Mouse (Mus musculus) embryonic facial prominence, embryonic 10.5 days (tissue): ENCODE results near the gene Hist2h2bb. TPM values are rescaled to one million over a fixed set of nuclear protein-coding genes. Genes with fewer than 3 reads are reported as not detected.
"Not testable (repeated sequence)": the region's sequence is repeated elsewhere in the genome, so short reads cannot be mapped to it uniquely, and the experiment has no call there.

ENCODE experiments used
- DNase-seq: peaks from one replicate; pipeline ENCODE4 v3.0.0-alpha.2; 2017; ENCODE audit warnings: low spot score
- H3K27ac ChIP-seq: fragments of 300-500 bp; sonication (generic); replicated peaks from 2 replicates; pipeline ENCODE4 v1.5.1; 2016; ENCODE audit warnings: mild to moderate bottlenecking
- H3K27me3 ChIP-seq: fragments of 300-500 bp; sonication (generic); replicated peaks from 2 replicates; pipeline ENCODE4 v1.6.1; 2016; ENCODE audit warnings: low read depth, mild to moderate bottlenecking; ENCODE audit not compliant: poor library complexity, severe bottlenecking
- H3K36me3 ChIP-seq: fragments of 300-500 bp; sonication (generic); replicated peaks from 2 replicates; pipeline ENCODE4 v1.6.1; 2016; ENCODE audit warnings: mild to moderate bottlenecking, moderate library complexity
- H3K4me1 ChIP-seq: fragments of 300-500 bp; sonication (generic); 2 replicates; pipeline ENCODE4 v1.6.1; 2016
- H3K4me3 ChIP-seq: fragments of 300-500 bp; sonication (generic); 2 replicates; pipeline ENCODE4 v1.5.1; 2016; ENCODE audit warnings: mild to moderate bottlenecking, moderate library complexity
- H3K9me3 ChIP-seq: fragments of 300-500 bp; sonication (generic); 2 replicates; pipeline ENCODE4 v1.6.1; 2016; ENCODE audit warnings: mild to moderate bottlenecking
- whole genome bisulfite sequencing: fragments of 180-500 bp; shearing (Covaris S2); methylation state at CpG from one replicate; pipeline ENCODE4 v1.1.7; 2016; 5-methylcytosine and 5-hydroxymethylcytosine counted together
- polyA plus RNA-seq: library from polyadenylated mRNA; unstranded; fragments of >200 nt; fragmentation: Nextera tagmentation; extraction: Ambion mirVana; gene quantifications from 2 replicates; pipeline ENCODE4 v1.2.1, GENCODE M21; 2016

The Hist2h2bb gene
- polyA plus RNA-seq, 1 experiment from 2014 or later, result 11.3 TPM

DNA sequence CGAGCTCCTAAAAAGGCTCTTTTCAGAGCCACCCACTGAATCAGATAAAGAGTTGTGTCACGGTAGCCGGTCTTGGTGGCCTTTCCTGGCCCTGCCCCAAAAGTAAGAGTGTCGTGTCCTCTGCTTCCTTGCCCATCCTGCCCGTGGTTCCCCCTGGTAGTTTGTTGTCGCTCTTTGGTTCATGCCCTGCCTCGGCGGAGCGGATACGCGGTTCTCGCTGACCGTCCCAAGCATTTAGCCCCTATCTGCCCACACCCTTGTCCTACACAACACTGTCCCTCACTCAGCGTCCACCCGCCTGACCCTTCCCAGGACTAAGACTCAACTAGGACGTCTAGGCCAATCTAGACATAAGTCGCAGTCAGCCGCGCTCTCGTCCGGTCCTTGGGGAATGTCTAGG, 23.5 kb upstream of the Hist2h2bb start:
- WGBS, result 0% methylated on average over 10 of the region's 21 CpGs
- peaks cover 67% of the 10 kb centered on the region for H3K4me1 ChIP-seq
- peak overlapping the region; percentile 81 for H3K27ac ChIP-seq
- not testable (repeated sequence) for H3K36me3 ChIP-seq, H3K27me3 ChIP-seq, H3K9me3 ChIP-seq, DNase-seq
- H3K4me3 ChIP-seq, result peak overlapping the region; percentile 48; the same call in 1 of the 2 replicates

GRCm38 (mm10) chr3:96246427-96246856, 23.1 kb upstream of the Hist2h2bb start, which contains the start of gene Hist2h3c1:
Hist2h3c1 (plus strand) TSS chr3:96246685.
- WGBS, result 0% methylated on average over 16 of the region's 47 CpGs

DNA sequence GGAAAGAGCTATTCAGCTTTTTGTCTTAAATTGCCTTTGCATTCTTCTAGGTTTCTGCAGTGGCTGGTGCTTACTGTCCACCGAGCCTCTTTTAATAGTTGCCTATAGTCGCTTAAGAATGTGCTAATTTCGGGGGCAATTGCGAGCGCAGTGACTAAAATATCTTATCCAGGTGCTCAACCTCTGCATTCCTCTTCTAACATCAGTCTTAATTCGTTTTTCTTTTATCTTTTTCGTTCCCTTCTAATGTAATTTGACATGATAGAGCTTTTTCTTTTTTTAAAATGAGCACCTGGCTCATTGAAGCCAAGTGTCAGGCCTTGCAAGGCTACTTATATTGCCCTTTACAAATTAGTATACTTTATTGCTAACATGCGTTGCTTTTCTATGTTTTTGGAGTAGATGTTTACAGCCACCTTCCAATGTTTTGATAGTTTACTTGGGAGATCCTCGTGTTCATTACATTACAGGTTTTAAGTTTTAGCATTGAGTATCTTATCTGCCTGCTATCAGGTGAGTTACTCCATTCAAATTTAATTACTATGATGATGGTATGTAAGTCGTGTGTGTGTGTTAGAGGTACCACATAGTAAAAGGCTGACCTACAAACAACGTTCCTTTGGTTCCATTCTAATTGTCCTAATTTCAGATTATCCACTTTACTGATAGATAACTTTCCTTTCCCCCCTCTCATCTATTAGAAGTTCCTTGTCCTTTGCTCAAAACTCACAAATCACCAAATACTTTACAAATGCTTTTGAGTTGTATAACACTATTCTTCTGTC, 22.0 kb upstream of the Hist2h2bb start:
- peak overlapping the region; percentile 88 for H3K27ac ChIP-seq
- WGBS, result 3% methylated on average over 11 of the region's 11 CpGs
- H3K27me3 ChIP-seq, result no peaks in the 10 kb centered on the region
- H3K4me3 ChIP-seq, result peak overlapping the region; percentile 65
- H3K36me3 ChIP-seq, result no peaks in the 10 kb centered on the region
- peaks cover 65% of the 10 kb centered on the region for H3K4me1 ChIP-seq
- H3K9me3 ChIP-seq, result no peaks in the 10 kb centered on the region
- DNase-seq, result no peak

More at GRCm38 (mm10) chr3:96246427-96246856, 23.1 kb upstream of the Hist2h2bb start, which contains the start of gene Hist2h3c1:
- DNase-seq, H3K9me3 ChIP-seq, H3K36me3 ChIP-seq, H3K27me3 ChIP-seq: not testable (repeated sequence)
- Histone ChIP-seq H3K4me1 (peaks cover 69% of the 10 kb centered on the region), H3K4me3 (peak within 1 kb of the TSS; percentile 65), H3K27ac (peak within 1 kb of the TSS; percentile 88)

- 52% methylated on average over 6 of the region's 6 CpGs for WGBS
- H3K27me3 ChIP-seq, result no peaks in the 10 kb centered on the region
- peak overlapping the region; percentile 88 for H3K27ac ChIP-seq
- no peaks in the 10 kb centered on the region for H3K9me3 ChIP-seq
- H3K36me3 ChIP-seq, result no peaks in the 10 kb centered on the region
- DNase-seq, result no peak
- H3K4me3 ChIP-seq, result peak overlapping the region; percentile 65
- peaks cover 57% of the 10 kb centered on the region for H3K4me1 ChIP-seq
These were observed 21.2 kb upstream of the Hist2h2bb start for GRCm38 (mm10) chr3:96248141-96249033.

DNA sequence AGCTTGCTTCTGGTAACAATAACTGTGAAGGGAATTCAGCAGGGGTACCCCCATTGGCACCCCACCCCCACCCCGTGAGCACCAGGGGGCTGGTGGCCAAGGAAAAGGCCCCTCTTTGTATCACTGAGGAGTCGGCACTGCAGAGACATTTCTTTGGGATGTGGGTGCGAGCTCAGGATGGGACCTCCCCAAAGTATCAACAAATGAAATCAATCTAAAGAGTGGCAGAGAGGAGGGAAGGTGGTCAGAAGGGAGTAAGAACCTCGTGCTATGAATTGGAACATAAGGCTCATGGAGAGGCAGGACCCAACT, 20.6 kb upstream of the Hist2h2bb start:
- Histone ChIP-seq H3K4me1 (peaks cover 51% of the 10 kb centered on the region), H3K27me3 (no peaks in the 10 kb centered on the region), H3K27ac (peak overlapping the region; percentile 57), H3K9me3 (no peaks in the 10 kb centered on the region), H3K36me3 (no peaks in the 10 kb centered on the region), H3K4me3 (peak overlapping the region; percentile 65)
- WGBS, result 57% methylated on average over 4 of the region's 4 CpGs
- DNase-seq, result no peak

- DNase-seq, result no peak
- Histone ChIP-seq H3K4me3 (no peak overlapping the region), H3K4me1 (peaks cover 49% of the 10 kb centered on the region), H3K27me3 (no peaks in the 10 kb centered on the region), H3K9me3 (no peaks in the 10 kb centered on the region), H3K27ac (peak overlapping the region; percentile 35), H3K36me3 (no peaks in the 10 kb centered on the region)
- WGBS, result 71% methylated on average over 3 of the region's 3 CpGs
These were observed 18.7 kb upstream of the Hist2h2bb start for GRCm38 (mm10) chr3:96250890-96251289.

- WGBS, result 89% methylated on average over 3 of the region's 3 CpGs
- H3K9me3 ChIP-seq, result no peaks in the 10 kb centered on the region
These were observed 17.8 kb upstream of the Hist2h2bb start for GRCm38 (mm10) chr3:96251787-96252186.

GRCm38 (mm10) chr3:96254683-96255355, 14.7 kb upstream of the Hist2h2bb start:
- Histone ChIP-seq H3K4me3 (no peak overlapping the region), H3K27me3 (no peaks in the 10 kb centered on the region), H3K36me3 (no peaks in the 10 kb centered on the region), H3K27ac (peak overlapping the region; percentile 57), H3K9me3 (no peaks in the 10 kb centered on the region), H3K4me1 (peaks cover 29% of the 10 kb centered on the region)
- DNase-seq, result peak; percentile 56
- 50% methylated on average over 10 of the region's 10 CpGs for WGBS

More at GRCm38 (mm10) chr3:96251787-96252186, 17.8 kb upstream of the Hist2h2bb start:
- Histone ChIP-seq H3K4me1 (peaks cover 53% of the 10 kb centered on the region), H3K4me3 (no peak overlapping the region), H3K27ac (no peak overlapping the region), H3K36me3 (no peaks in the 10 kb centered on the region), H3K27me3 (no peaks in the 10 kb centered on the region)
- no peak for DNase-seq

GRCm38 (mm10) chr3:96255926-96256593, 13.5 kb upstream of the Hist2h2bb start:
- no peak for DNase-seq
- Histone ChIP-seq H3K4me1 (peaks cover 18% of the 10 kb centered on the region), H3K4me3 (no peak overlapping the region), H3K27ac (no peak overlapping the region), H3K36me3 (no peaks in the 10 kb centered on the region), H3K27me3 (no peaks in the 10 kb centered on the region), H3K9me3 (no peaks in the 10 kb centered on the region)
- 85% methylated on average over 5 of the region's 5 CpGs for WGBS

- DNase-seq, result no peak
These were observed 12.4 kb upstream of the Hist2h2bb start for GRCm38 (mm10) chr3:96257190-96257589.

DNA sequence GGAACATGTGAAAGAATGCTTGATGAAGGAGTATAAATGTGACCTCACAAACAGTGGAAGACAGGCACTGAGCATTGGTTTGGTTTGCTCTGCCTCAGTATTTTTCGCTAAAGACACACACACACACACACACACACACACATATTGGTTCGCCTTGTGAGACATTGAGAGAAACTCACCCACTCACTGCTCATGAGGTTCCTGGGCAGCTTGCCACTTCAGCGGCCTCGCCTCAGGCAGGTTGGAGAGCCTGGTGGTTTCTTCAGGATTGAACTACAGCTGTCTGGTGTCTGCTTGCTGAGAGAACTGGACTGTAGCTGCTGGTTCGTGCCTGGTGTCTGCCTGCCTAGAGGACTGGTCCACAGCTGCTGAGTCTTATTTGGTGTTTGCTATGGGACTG, 9.3 kb upstream of the Hist2h2bb start:
- Histone ChIP-seq H3K36me3 (no peaks in the 10 kb centered on the region), H3K4me3 (no peak overlapping the region), H3K27me3 (no peaks in the 10 kb centered on the region), H3K9me3 (no peaks in the 10 kb centered on the region), H3K27ac (peak overlapping the region; percentile 51), H3K4me1 (peaks cover 39% of the 10 kb centered on the region)
- 88% methylated on average over 5 of the region's 5 CpGs for whole genome bisulfite sequencing
- no peak for DNase-seq

More at GRCm38 (mm10) chr3:96257190-96257589, 12.4 kb upstream of the Hist2h2bb start:
- no peak overlapping the region; the same call in 1 of the 2 replicates for H3K27ac ChIP-seq
- H3K36me3 ChIP-seq, result no peaks in the 10 kb centered on the region
- no peak overlapping the region for H3K4me3 ChIP-seq
- peaks cover 26% of the 10 kb centered on the region for H3K4me1 ChIP-seq
- 82% methylated on average over 3 of the region's 3 CpGs for WGBS
- H3K27me3 ChIP-seq, result no peaks in the 10 kb centered on the region
- H3K9me3 ChIP-seq, result no peaks in the 10 kb centered on the region

GRCm38 (mm10) chr3:96261623-96262022, 7.9 kb upstream of the Hist2h2bb start:
- H3K27me3 ChIP-seq, result no peaks in the 10 kb centered on the region
- peak overlapping the region; percentile 63 for H3K4me3 ChIP-seq
- H3K9me3 ChIP-seq, result no peaks in the 10 kb centered on the region
- 65% methylated on average over 3 of the region's 3 CpGs for WGBS
- peak overlapping the region; percentile 98 for H3K27ac ChIP-seq
- no peak for DNase-seq
- peaks cover 34% of the 10 kb centered on the region for H3K4me1 ChIP-seq
- no peaks in the 10 kb centered on the region for H3K36me3 ChIP-seq
